Mouse (Mus musculus): ENCODE results near the gene C1qtnf12.

Gene C1qtnf12

DNA sequence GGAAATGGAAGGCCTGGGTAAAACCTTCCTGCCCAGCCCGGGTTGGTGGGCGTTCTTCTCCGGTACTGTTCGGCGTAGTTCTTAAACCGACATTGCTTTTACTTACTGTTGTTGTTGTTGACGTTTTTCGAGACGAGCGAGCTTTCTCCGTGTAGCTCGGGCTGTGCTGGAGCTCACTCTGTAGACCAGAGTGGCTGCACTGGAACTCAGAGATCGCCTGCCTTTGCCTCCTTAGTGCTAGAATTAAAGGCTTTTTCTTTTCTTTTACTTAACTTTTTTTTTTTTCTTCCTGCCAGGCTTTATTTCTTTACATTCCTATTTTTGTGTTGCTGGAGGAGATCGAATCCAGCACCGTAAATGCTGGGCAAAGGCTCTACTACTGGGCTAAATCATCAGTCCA is 31.5 kb downstream of the C1qtnf12 start:
- in situ Hi-C loops (cut with MboI), result no loop called here

DNA sequence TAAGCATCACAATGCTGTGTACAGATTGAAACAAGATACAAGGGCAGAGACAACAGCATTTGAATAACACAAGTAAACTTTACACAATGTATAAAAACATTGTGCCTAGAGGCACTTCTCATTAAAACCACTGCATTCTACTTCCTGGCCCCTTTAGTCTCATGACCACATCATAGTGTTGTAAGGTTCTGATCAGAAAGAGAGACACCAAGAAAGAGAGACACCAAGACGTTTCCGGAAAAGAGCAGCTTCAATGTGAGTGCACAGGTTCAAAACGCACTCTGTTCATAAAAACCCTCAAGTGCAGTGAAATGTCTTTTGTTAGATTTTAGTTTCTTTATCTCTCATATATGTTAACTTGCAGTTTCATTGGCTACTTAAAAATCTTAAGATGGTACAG is 42.0 kb downstream of the C1qtnf12 start:
- in situ Hi-C loops (cut with MboI), result no loop called here

DNA sequence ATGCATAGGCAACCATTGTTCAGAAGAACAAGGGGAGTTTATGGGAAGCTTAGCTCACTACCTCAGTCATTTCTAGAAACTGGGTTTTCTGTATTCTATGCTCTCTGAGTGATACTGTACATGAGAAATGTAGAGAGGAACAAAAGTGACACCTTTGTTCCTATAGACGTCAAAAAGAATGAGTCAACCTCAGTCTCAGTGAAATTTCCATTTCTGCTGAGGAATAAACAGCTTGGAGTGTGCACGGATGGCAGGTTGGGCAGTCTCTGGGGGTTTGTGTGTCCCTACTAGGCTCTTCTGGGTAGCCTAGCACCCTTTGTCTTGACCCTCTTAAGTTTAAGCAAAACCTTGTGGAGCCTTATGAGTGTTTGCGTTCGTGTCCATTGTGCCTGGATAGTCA is 46.3 kb downstream of the C1qtnf12 start:
- in situ Hi-C loops (cut with MboI), result no loop called here

DNA sequence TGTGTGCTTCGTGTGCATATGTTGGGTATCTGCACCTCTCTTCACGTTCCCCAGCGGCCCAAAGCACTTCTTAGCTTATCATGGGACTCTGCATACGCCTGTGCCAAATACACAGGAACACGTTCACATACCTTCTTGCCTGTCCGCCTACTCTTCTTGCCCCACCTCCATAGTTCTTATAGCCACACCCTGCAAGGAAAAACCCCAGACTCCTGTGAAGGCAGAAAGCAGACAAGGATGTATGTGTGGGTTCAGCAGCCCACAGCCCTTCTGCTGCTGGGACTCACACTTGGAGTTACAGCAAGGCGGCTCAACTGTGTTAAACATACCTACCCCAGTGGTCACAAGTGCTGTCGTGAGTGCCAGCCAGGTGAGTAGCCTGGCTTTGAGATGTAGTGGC is 51.5 kb downstream of the C1qtnf12 start, which contains the start of gene Tnfrsf4:
Gene Tnfrsf4, plus strand, starts transcription at position 207 of the 400 bp plus-strand sequence.
- in situ Hi-C loops (cut with MboI), result no loop called here

DNA sequence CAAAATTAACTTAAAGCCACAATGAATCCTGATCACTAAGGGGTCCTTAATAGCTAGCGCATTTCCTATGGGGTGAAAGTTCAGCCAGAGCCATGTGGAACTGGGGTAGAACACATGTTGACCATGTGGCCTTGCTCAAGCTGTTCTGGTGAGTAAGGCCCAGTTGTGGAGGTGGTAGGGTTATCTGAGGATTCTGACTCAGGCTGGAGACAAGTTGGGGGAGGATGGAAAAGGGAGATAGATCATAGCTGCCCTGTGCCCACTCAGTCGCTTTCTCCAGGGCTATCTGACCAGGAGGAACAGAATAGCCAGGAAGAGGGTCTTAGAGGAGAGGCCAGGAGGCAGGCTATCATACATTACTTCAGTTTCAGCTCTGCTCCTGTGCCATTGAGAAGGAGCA is 52.3 kb downstream of the C1qtnf12 start:
- in situ Hi-C loops (cut with MboI), result no loop called here
